Mouse (Mus musculus) neural tube, embryonic 15.5 days (tissue): ENCODE results near the gene Rngtt. TPM values are rescaled to one million over a fixed set of nuclear protein-coding genes. Genes with fewer than 3 reads are reported as not detected.
"Not testable (repeated sequence)": the region's sequence is repeated elsewhere in the genome, so short reads cannot be mapped to it uniquely, and the experiment has no call there.

Experiments
- ATAC-seq: fragments of 200-750 bp; cut with Nextera tagmentation; 2 replicates; pipeline ENCODE4 v1.8.0; 2017; ENCODE audit warnings: mild to moderate bottlenecking, moderate TSS enrichment, moderate library complexity; ENCODE audit not compliant: low FRiP score
- H3K27ac ChIP-seq: fragments of 300-500 bp; sonication (generic); replicated peaks from 2 replicates; pipeline ENCODE4 v1.5.1; 2015; ENCODE audit warnings: mild to moderate bottlenecking, inconsistent platforms
- H3K27me3 ChIP-seq: fragments of 300-500 bp; sonication (generic); replicated peaks from 2 replicates; pipeline ENCODE4 v1.6.1; 2015; ENCODE audit warnings: inconsistent platforms
- H3K36me3 ChIP-seq: fragments of 300-500 bp; sonication (generic); 2 replicates; pipeline ENCODE4 v1.6.1; 2015; ENCODE audit warnings: inconsistent platforms
- H3K4me1 ChIP-seq: fragments of 300-500 bp; sonication (generic); 2 replicates; pipeline ENCODE4 v1.6.1; 2015; ENCODE audit warnings: inconsistent platforms
- H3K4me2 ChIP-seq: fragments of 300-500 bp; sonication (generic); 2 replicates; pipeline ENCODE4 v1.6.1; 2015; ENCODE audit warnings: inconsistent platforms, mild to moderate bottlenecking, moderate library complexity
- H3K4me3 ChIP-seq: fragments of 300-500 bp; sonication (generic); replicated peaks from 2 replicates; pipeline ENCODE4 v1.5.1; 2015; ENCODE audit warnings: mild to moderate bottlenecking, inconsistent platforms
- H3K9ac ChIP-seq: fragments of 300-500 bp; sonication (generic); replicated peaks from 2 replicates; pipeline ENCODE4 v1.6.1; 2015; ENCODE audit warnings: mild to moderate bottlenecking, inconsistent platforms
- H3K9me3 ChIP-seq: fragments of 300-500 bp; sonication (generic); replicated peaks from 2 replicates; pipeline ENCODE4 v1.6.1; 2016; ENCODE audit warnings: inconsistent platforms
- WGBS: fragments of 180-500 bp; shearing (Covaris S2); methylation state at CpG from one replicate; pipeline ENCODE4 v1.1.7; 2015; ENCODE audit warnings: mixed read lengths; 5-methylcytosine and 5-hydroxymethylcytosine counted together
- polyA plus RNA-seq: library from polyadenylated mRNA; unstranded; fragments of >200 nt; fragmentation: Nextera tagmentation; extraction: Ambion mirVana; gene quantifications from 2 replicates; pipeline ENCODE4 v1.2.1, GENCODE M21; 2015

The Rngtt gene
- polyA plus RNA-seq, 1 experiment from 2014 or later: 20.0 TPM

GRCm38 (mm10) chr4:33289106-33289650 is 20.9 kb upstream of the Rngtt start:
- Histone ChIP-seq H3K27me3 (no peaks in the 10 kb centered on the region), H3K27ac (no peak overlapping the region), H3K4me3 (no peak overlapping the region), H3K9ac (no peak overlapping the region), H3K4me2 (no peak overlapping the region), H3K4me1 (no peaks in the 10 kb centered on the region), H3K9me3 (no peaks in the 10 kb centered on the region), H3K36me3 (no peaks in the 10 kb centered on the region)
- WGBS: 90% methylated on average over 12 of the region's 12 CpGs
- ATAC-seq: no peak

GRCm38 (mm10) chr4:33290002-33290401 is 20.1 kb upstream of the Rngtt start, which contains the start of gene Pnrc1:
TSS of gene Pnrc1 (minus strand) at chr4:33290163.
- no peaks in the 10 kb centered on the region for H3K36me3 ChIP-seq
- no peak within 1 kb of the TSS for H3K27ac ChIP-seq
- H3K27me3 ChIP-seq: no peaks in the 10 kb centered on the region
- no peaks in the 10 kb centered on the region for H3K4me1 ChIP-seq
- no peaks in the 10 kb centered on the region for H3K9me3 ChIP-seq
- WGBS: 80% methylated on average over 3 of the region's 3 CpGs
- peak; percentile 65 for ATAC-seq
- H3K4me3 ChIP-seq: no peak within 1 kb of the TSS
- H3K4me2 ChIP-seq: no peak within 1 kb of the TSS; the same call in 1 of the 2 replicates
- no peak within 1 kb of the TSS for H3K9ac ChIP-seq

GRCm38 (mm10) chr4:33290878-33291277 is 19.2 kb upstream of the Rngtt start:
- H3K4me3 ChIP-seq: no peak overlapping the region
- H3K4me1 ChIP-seq: no peaks in the 10 kb centered on the region
- ATAC-seq: no peak
- no peak overlapping the region for H3K27ac ChIP-seq
- no peaks in the 10 kb centered on the region for H3K9me3 ChIP-seq
- H3K36me3 ChIP-seq: no peaks in the 10 kb centered on the region
- no peaks in the 10 kb centered on the region for H3K27me3 ChIP-seq
- H3K4me2 ChIP-seq: no peak overlapping the region
- no peak overlapping the region for H3K9ac ChIP-seq
- 65% methylated on average over 4 of the region's 4 CpGs for WGBS

- Histone ChIP-seq H3K9ac (no peak overlapping the region), H3K4me3 (no peak overlapping the region), H3K4me1 (no peaks in the 10 kb centered on the region), H3K36me3 (no peaks in the 10 kb centered on the region), H3K9me3 (no peaks in the 10 kb centered on the region), H3K4me2 (peak overlapping the region; percentile 25), H3K27ac (no peak overlapping the region), H3K27me3 (no peaks in the 10 kb centered on the region)
- ATAC-seq: no peak
- 25% methylated on average over 16 of the region's 16 CpGs for WGBS
These were observed 17.4 kb upstream of the Rngtt start for GRCm38 (mm10) chr4:33292409-33293370.

GRCm38 (mm10) chr4:33300891-33301665 is 9.0 kb upstream of the Rngtt start:
- H3K27ac ChIP-seq, ATAC-seq, H3K4me2 ChIP-seq, H3K36me3 ChIP-seq, H3K27me3 ChIP-seq, H3K4me1 ChIP-seq, H3K9me3 ChIP-seq, H3K4me3 ChIP-seq, H3K9ac ChIP-seq: not testable (repeated sequence)
- WGBS: 84% methylated on average over 6 of the region's 6 CpGs

GRCm38 (mm10) chr4:33303057-33303456 is 7.1 kb upstream of the Rngtt start:
- WGBS: 96% methylated on average over 1 of the region's 1 CpGs
- no peak for ATAC-seq

GRCm38 (mm10) chr4:33307146-33307545 is 3.0 kb upstream of the Rngtt start:
- Histone ChIP-seq H3K4me3 (no peak overlapping the region), H3K4me2 (no peak overlapping the region), H3K27me3 (no peaks in the 10 kb centered on the region), H3K9me3 (no peaks in the 10 kb centered on the region), H3K4me1 (peaks cover 15% of the 10 kb centered on the region), H3K27ac (no peak overlapping the region), H3K9ac (no peak overlapping the region), H3K36me3 (no peaks in the 10 kb centered on the region)
- WGBS: 84% methylated on average over 4 of the region's 4 CpGs
- ATAC-seq: no peak

More at GRCm38 (mm10) chr4:33303057-33303456, 7.1 kb upstream of the Rngtt start:
- H3K4me3 ChIP-seq: no peak overlapping the region
- no peak overlapping the region for H3K4me2 ChIP-seq
- H3K4me1 ChIP-seq: no peaks in the 10 kb centered on the region
- no peaks in the 10 kb centered on the region for H3K9me3 ChIP-seq
- no peaks in the 10 kb centered on the region for H3K36me3 ChIP-seq
- H3K9ac ChIP-seq: no peak overlapping the region
- no peak overlapping the region for H3K27ac ChIP-seq
- H3K27me3 ChIP-seq: no peaks in the 10 kb centered on the region

- H3K4me1 ChIP-seq: peaks cover 16% of the 10 kb centered on the region
- H3K4me2 ChIP-seq: peak overlapping the region; percentile 73
- H3K36me3 ChIP-seq: no peaks in the 10 kb centered on the region
- WGBS: 21% methylated on average over 12 of the region's 12 CpGs
- H3K4me3 ChIP-seq: peak overlapping the region; percentile 79
- peak overlapping the region; percentile 75 for H3K9ac ChIP-seq
- peak; percentile 3; the same call in 1 of the 2 replicates for ATAC-seq
- no peaks in the 10 kb centered on the region for H3K27me3 ChIP-seq
- H3K27ac ChIP-seq: no peak overlapping the region
- H3K9me3 ChIP-seq: no peaks in the 10 kb centered on the region
These were observed 828 bp downstream of the Rngtt start for GRCm38 (mm10) chr4:33310840-33311437.

GRCm38 (mm10) chr4:33314150-33314549 is 4.0 kb downstream of the Rngtt start:
- 97% methylated on average over 7 of the region's 8 CpGs for WGBS
- H3K9ac ChIP-seq, ATAC-seq, H3K27ac ChIP-seq, H3K4me3 ChIP-seq, H3K36me3 ChIP-seq, H3K27me3 ChIP-seq, H3K9me3 ChIP-seq, H3K4me2 ChIP-seq: not testable (repeated sequence)
- peaks cover 16% of the 10 kb centered on the region for H3K4me1 ChIP-seq

- H3K27ac ChIP-seq: no peak overlapping the region
- H3K36me3 ChIP-seq: no peaks in the 10 kb centered on the region
- H3K9me3 ChIP-seq: no peaks in the 10 kb centered on the region
- no peak overlapping the region for H3K4me2 ChIP-seq
- no peak overlapping the region for H3K9ac ChIP-seq
- 92% methylated on average over 5 of the region's 5 CpGs for WGBS
- no peaks in the 10 kb centered on the region for H3K27me3 ChIP-seq
- H3K4me1 ChIP-seq: peaks cover 14% of the 10 kb centered on the region
- ATAC-seq: no peak
- no peak overlapping the region for H3K4me3 ChIP-seq
These were observed 5.7 kb downstream of the Rngtt start for GRCm38 (mm10) chr4:33315840-33316239.

GRCm38 (mm10) chr4:33331147-33331546 is 21.0 kb downstream of the Rngtt start:
- no peaks in the 10 kb centered on the region for H3K27me3 ChIP-seq
- 99% methylated on average over 4 of the region's 4 CpGs for WGBS
- H3K9ac ChIP-seq: no peak overlapping the region
- H3K36me3 ChIP-seq: peaks cover 49% of the 10 kb centered on the region
- no peak overlapping the region for H3K27ac ChIP-seq
- H3K9me3 ChIP-seq: no peaks in the 10 kb centered on the region
- H3K4me1 ChIP-seq: no peaks in the 10 kb centered on the region
- no peak overlapping the region for H3K4me2 ChIP-seq
- ATAC-seq: no peak
- no peak overlapping the region for H3K4me3 ChIP-seq
